Mouse (Mus musculus): ENCODE measurements at regions not wholly inside any gene's neighbourhood (a gene's known extent, or its start where the extent isn't known, plus 50 kb on each side); places are given as distances from the start of the nearest gene placed in this dataset.
"Not testable (repeated sequence)": the region's sequence is repeated elsewhere in the genome, so short reads cannot be mapped to it uniquely, and the experiment has no call there.

GRCm38 (mm10) chr10:117449416-117450239 lies 69.8 kb upstream of the Cpsf6 start:
- no peaks in the 10 kb centered on the region for H3K4me1 ChIP-seq (replicated peaks; ENCODE audit: control insufficient read depth, insufficient read depth)
- no peak for TF ChIP-seq EP300 (optimal IDR thresholded peaks at IDR 0.05)
- no peak for TF ChIP-seq CTCF (IDR thresholded peaks at IDR 0.05; ENCODE audit: low read depth)
- H3K9ac ChIP-seq (ENCODE audit: low read length) = no peak overlapping the region
- DNase-seq (ENCODE audit: low spot score) = no peak
- peak; percentile 48 for ATAC-seq (ENCODE audit: low FRiP score, low TSS enrichment)
- WGBS = 73% methylated on average over 3 of the region's 3 CpGs
- H3K4me3 ChIP-seq (ENCODE audit: low read depth, low read length) = no peak overlapping the region
- no peak overlapping the region for H3K4me2 ChIP-seq (replicated peaks; ENCODE audit: low read depth)
- H3K27me3 ChIP-seq (ENCODE audit: control insufficient read depth, insufficient read depth, low read length) = no peaks in the 10 kb centered on the region
- H3K36me3 ChIP-seq (ENCODE audit: control insufficient read depth, insufficient read depth, low read length) = no peaks in the 10 kb centered on the region
- no peaks in the 10 kb centered on the region for H3K9me3 ChIP-seq (ENCODE audit: control insufficient read depth, low read length)
- H3K27ac ChIP-seq (replicated peaks) = no peak overlapping the region

GRCm38 (mm10) chr10:117448783-117449182 lies 69.0 kb upstream of the Cpsf6 start:
- not testable (repeated sequence) for DNase-seq (ENCODE audit: low spot score); H3K4me3 ChIP-seq (ENCODE audit: low read depth, low read length); H3K27ac ChIP-seq (replicated peaks); H3K9me3 ChIP-seq (ENCODE audit: control insufficient read depth, low read length); H3K9ac ChIP-seq (ENCODE audit: low read length); H3K4me1 ChIP-seq (replicated peaks; ENCODE audit: control insufficient read depth, insufficient read depth); H3K36me3 ChIP-seq (ENCODE audit: control insufficient read depth, insufficient read depth, low read length); H3K4me2 ChIP-seq (replicated peaks; ENCODE audit: low read depth); H3K27me3 ChIP-seq (ENCODE audit: control insufficient read depth, insufficient read depth, low read length); ATAC-seq (ENCODE audit: low FRiP score, low TSS enrichment)
- 93% methylated on average over 3 of the region's 3 CpGs for WGBS

GRCm38 (mm10) chr10:117447626-117448025 lies 67.8 kb upstream of the Cpsf6 start:
- DNase-seq (ENCODE audit: low spot score) = no peak
- no peaks in the 10 kb centered on the region for H3K9me3 ChIP-seq (ENCODE audit: control insufficient read depth, low read length)
- no peak for ATAC-seq (ENCODE audit: low FRiP score, low TSS enrichment)
- no peak overlapping the region for H3K27ac ChIP-seq (replicated peaks)
- H3K4me3 ChIP-seq (ENCODE audit: low read depth, low read length) = no peak overlapping the region
- TF ChIP-seq EP300 (optimal IDR thresholded peaks at IDR 0.05) (no peak), CTCF (IDR thresholded peaks at IDR 0.05; ENCODE audit: low read depth) (no peak)
- no peaks in the 10 kb centered on the region for H3K36me3 ChIP-seq (ENCODE audit: control insufficient read depth, insufficient read depth, low read length)
- no peak overlapping the region for H3K4me2 ChIP-seq (replicated peaks; ENCODE audit: low read depth)
- 90% methylated on average over 8 of the region's 8 CpGs for WGBS
- H3K27me3 ChIP-seq (ENCODE audit: control insufficient read depth, insufficient read depth, low read length) = no peaks in the 10 kb centered on the region
- H3K9ac ChIP-seq (ENCODE audit: low read length) = no peak overlapping the region
- H3K4me1 ChIP-seq (replicated peaks; ENCODE audit: control insufficient read depth, insufficient read depth) = no peaks in the 10 kb centered on the region

GRCm38 (mm10) chr10:117447206-117447605 lies 67.4 kb upstream of the Cpsf6 start:
- no peak for ATAC-seq (ENCODE audit: low FRiP score, low TSS enrichment)
- no peak overlapping the region for H3K4me2 ChIP-seq (replicated peaks; ENCODE audit: low read depth)
- no peaks in the 10 kb centered on the region for H3K36me3 ChIP-seq (ENCODE audit: control insufficient read depth, insufficient read depth, low read length)
- TF ChIP-seq CTCF (IDR thresholded peaks at IDR 0.05; ENCODE audit: low read depth) (no peak), EP300 (optimal IDR thresholded peaks at IDR 0.05) (no peak)
- DNase-seq (ENCODE audit: low spot score) = no peak
- no peaks in the 10 kb centered on the region for H3K4me1 ChIP-seq (replicated peaks; ENCODE audit: control insufficient read depth, insufficient read depth)
- H3K4me3 ChIP-seq (ENCODE audit: low read depth, low read length) = no peak overlapping the region
- H3K9me3 ChIP-seq (ENCODE audit: control insufficient read depth, low read length) = no peaks in the 10 kb centered on the region
- H3K27me3 ChIP-seq (ENCODE audit: control insufficient read depth, insufficient read depth, low read length) = no peaks in the 10 kb centered on the region
- no peak overlapping the region for H3K9ac ChIP-seq (ENCODE audit: low read length)
- no peak overlapping the region for H3K27ac ChIP-seq (replicated peaks)
- WGBS = 67% methylated on average over 8 of the region's 8 CpGs

GRCm38 (mm10) chr10:117446776-117447175 lies 67.0 kb upstream of the Cpsf6 start:
- Histone ChIP-seq H3K27ac (replicated peaks) (no peak overlapping the region), H3K27me3 (ENCODE audit: control insufficient read depth, insufficient read depth, low read length) (no peaks in the 10 kb centered on the region), H3K4me2 (replicated peaks; ENCODE audit: low read depth) (no peak overlapping the region), H3K9ac (ENCODE audit: low read length) (no peak overlapping the region), H3K4me1 (replicated peaks; ENCODE audit: control insufficient read depth, insufficient read depth) (no peaks in the 10 kb centered on the region), H3K36me3 (ENCODE audit: control insufficient read depth, insufficient read depth, low read length) (no peaks in the 10 kb centered on the region), H3K4me3 (ENCODE audit: low read depth, low read length) (no peak overlapping the region), H3K9me3 (ENCODE audit: control insufficient read depth, low read length) (no peaks in the 10 kb centered on the region)
- WGBS = 83% methylated on average over 7 of the region's 7 CpGs
- ATAC-seq (ENCODE audit: low FRiP score, low TSS enrichment) (no peak), DNase-seq (ENCODE audit: low spot score) (no peak)
- no peak for TF ChIP-seq EP300 (optimal IDR thresholded peaks at IDR 0.05)
- no peak for TF ChIP-seq CTCF (IDR thresholded peaks at IDR 0.05; ENCODE audit: low read depth)

GRCm38 (mm10) chr10:117445801-117446490 lies 66.1 kb upstream of the Cpsf6 start:
- H3K27ac ChIP-seq (replicated peaks) = no peak overlapping the region
- WGBS = 91% methylated on average over 15 of the region's 15 CpGs
- H3K9me3 ChIP-seq (ENCODE audit: control insufficient read depth, low read length) = no peaks in the 10 kb centered on the region
- ATAC-seq (ENCODE audit: low FRiP score, low TSS enrichment) = no peak
- H3K27me3 ChIP-seq (ENCODE audit: control insufficient read depth, insufficient read depth, low read length) = no peaks in the 10 kb centered on the region
- H3K36me3 ChIP-seq (ENCODE audit: control insufficient read depth, insufficient read depth, low read length) = no peaks in the 10 kb centered on the region
- no peak overlapping the region for H3K9ac ChIP-seq (ENCODE audit: low read length)
- TF ChIP-seq CTCF (IDR thresholded peaks at IDR 0.05; ENCODE audit: low read depth) = no peak
- no peak for TF ChIP-seq EP300 (optimal IDR thresholded peaks at IDR 0.05)
- no peak overlapping the region for H3K4me3 ChIP-seq (ENCODE audit: low read depth, low read length)
- no peaks in the 10 kb centered on the region for H3K4me1 ChIP-seq (replicated peaks; ENCODE audit: control insufficient read depth, insufficient read depth)
- DNase-seq (ENCODE audit: low spot score) = no peak
- no peak overlapping the region for H3K4me2 ChIP-seq (replicated peaks; ENCODE audit: low read depth)
